Mouse (Mus musculus) kidney, embryonic 15.5 days (tissue): ENCODE measurements around the gene Slc16a9. TPM values are rescaled to one million over a fixed set of nuclear protein-coding genes. Genes with fewer than 3 reads are reported as not detected.
"Not testable (repeated sequence)": the region's sequence is repeated elsewhere in the genome, so short reads cannot be mapped to it uniquely, and the experiment has no call there.

Experiments used
- ATAC-seq: fragments of 200-750 bp; cut with Nextera tagmentation; replicated peaks from 2 replicates; pipeline ENCODE4 v1.8.0; 2017; ENCODE audit warnings: moderate TSS enrichment; ENCODE audit not compliant: low FRiP score
- H3K27ac ChIP-seq: fragments of 300-500 bp; sonication (generic); 2 replicates; pipeline ENCODE4 v1.5.1; 2015; ENCODE audit warnings: mild to moderate bottlenecking, inconsistent platforms
- H3K27me3 ChIP-seq: fragments of 300-500 bp; sonication (generic); 2 replicates; pipeline ENCODE4 v1.6.1; 2015; ENCODE audit warnings: inconsistent platforms
- H3K36me3 ChIP-seq: fragments of 300-500 bp; sonication (generic); 2 replicates; pipeline ENCODE4 v1.6.1; 2015; ENCODE audit warnings: inconsistent platforms
- H3K4me1 ChIP-seq: fragments of 300-500 bp; sonication (generic); 2 replicates; pipeline ENCODE4 v1.6.1; 2015; ENCODE audit warnings: inconsistent platforms
- H3K4me2 ChIP-seq: fragments of 300-500 bp; sonication (generic); 2 replicates; pipeline ENCODE4 v1.6.1; 2015; ENCODE audit warnings: moderate library complexity, mild to moderate bottlenecking, inconsistent platforms
- H3K4me3 ChIP-seq: fragments of 300-500 bp; sonication (generic); replicated peaks from 2 replicates; pipeline ENCODE4 v1.5.1; 2015; ENCODE audit warnings: mild to moderate bottlenecking, inconsistent platforms
- H3K9ac ChIP-seq: fragments of 300-500 bp; sonication (generic); 2 replicates; pipeline ENCODE4 v1.6.1; 2015; ENCODE audit warnings: mild to moderate bottlenecking, inconsistent platforms
- H3K9me3 ChIP-seq: fragments of 300-500 bp; sonication (generic); replicated peaks from 2 replicates; pipeline ENCODE4 v1.6.1; 2016; ENCODE audit warnings: inconsistent platforms
- WGBS: fragments of 180-500 bp; shearing (Covaris S2); methylation state at CpG from one replicate; pipeline ENCODE4 v1.1.7; 2015; ENCODE audit warnings: mixed read lengths; 5-methylcytosine and 5-hydroxymethylcytosine counted together
- polyA plus RNA-seq: library from polyadenylated mRNA; unstranded; fragments of >200 nt; fragmentation: Nextera tagmentation; extraction: Ambion mirVana; gene quantifications from 2 replicates; pipeline ENCODE4 v1.2.1, GENCODE M21; 2015

Slc16a9 gene
- polyA plus RNA-seq, 1 experiment from 2014 or later: 4.8 TPM

- H3K27me3 ChIP-seq: no peaks in the 10 kb centered on the region
- H3K36me3 ChIP-seq: no peaks in the 10 kb centered on the region
- no peaks in the 10 kb centered on the region for H3K9me3 ChIP-seq
- H3K4me2 ChIP-seq: no peak overlapping the region
- no peak for ATAC-seq
- no peak overlapping the region for H3K27ac ChIP-seq
- 55% methylated on average over 5 of the region's 5 CpGs for WGBS
- no peak overlapping the region for H3K4me3 ChIP-seq
- 0 out of 2 replicates have a peak, but pooled peaks cover 2% of the 10 kb centered on the region for H3K4me1 ChIP-seq
- H3K9ac ChIP-seq: no peak overlapping the region
Measured at GRCm38 (mm10) chr10:70220971-70221370, 23.9 kb upstream of the Slc16a9 start.

- H3K9me3 ChIP-seq, H3K27me3 ChIP-seq, ATAC-seq, H3K36me3 ChIP-seq, H3K4me3 ChIP-seq, H3K27ac ChIP-seq, H3K9ac ChIP-seq, H3K4me2 ChIP-seq, H3K4me1 ChIP-seq: not testable (repeated sequence)
- WGBS: 91% methylated on average over 8 of the region's 8 CpGs
Measured at GRCm38 (mm10) chr10:70222231-70222630, 22.7 kb upstream of the Slc16a9 start.

- no peak overlapping the region for H3K4me2 ChIP-seq
- no peaks in the 10 kb centered on the region for H3K36me3 ChIP-seq
- no peaks in the 10 kb centered on the region for H3K27me3 ChIP-seq
- 0 out of 2 replicates have a peak, but pooled peaks cover 2% of the 10 kb centered on the region for H3K4me1 ChIP-seq
- no peaks in the 10 kb centered on the region for H3K9me3 ChIP-seq
- no peak overlapping the region for H3K4me3 ChIP-seq
- no peak for ATAC-seq
- H3K9ac ChIP-seq: no peak overlapping the region
- no peak overlapping the region for H3K27ac ChIP-seq
- 88% methylated on average over 6 of the region's 6 CpGs for WGBS
Measured at GRCm38 (mm10) chr10:70224571-70224970, 20.3 kb upstream of the Slc16a9 start.

GRCm38 (mm10) chr10:70225760-70226159 is 19.1 kb upstream of the Slc16a9 start:
- H3K4me1 ChIP-seq: 0 out of 2 replicates have a peak, but pooled peaks cover 2% of the 10 kb centered on the region
- H3K4me2 ChIP-seq: no peak overlapping the region
- H3K4me3 ChIP-seq: no peak overlapping the region
- H3K27me3 ChIP-seq: no peaks in the 10 kb centered on the region
- ATAC-seq: no peak
- no peak overlapping the region for H3K27ac ChIP-seq
- no peak overlapping the region for H3K9ac ChIP-seq
- H3K36me3 ChIP-seq: no peaks in the 10 kb centered on the region
- 69% methylated on average over 6 of the region's 6 CpGs for WGBS
- H3K9me3 ChIP-seq: no peaks in the 10 kb centered on the region

- ATAC-seq: no peak
- H3K4me3 ChIP-seq: no peak overlapping the region
- no peaks in the 10 kb centered on the region for H3K27me3 ChIP-seq
- no peaks in the 10 kb centered on the region for H3K9me3 ChIP-seq
- H3K27ac ChIP-seq: no peak overlapping the region
- H3K9ac ChIP-seq: no peak overlapping the region
- H3K4me1 ChIP-seq: no peaks in the 10 kb centered on the region
- no peaks in the 10 kb centered on the region for H3K36me3 ChIP-seq
- no peak overlapping the region for H3K4me2 ChIP-seq
Measured at GRCm38 (mm10) chr10:70226608-70227007, 18.3 kb upstream of the Slc16a9 start.

- Histone ChIP-seq H3K4me2 (no peak overlapping the region), H3K9ac (no peak overlapping the region), H3K36me3 (no peaks in the 10 kb centered on the region), H3K4me3 (no peak overlapping the region), H3K27me3 (no peaks in the 10 kb centered on the region), H3K4me1 (no peaks in the 10 kb centered on the region), H3K9me3 (no peaks in the 10 kb centered on the region), H3K27ac (no peak overlapping the region)
- WGBS: 85% methylated on average over 6 of the region's 6 CpGs
- ATAC-seq: no peak
Measured at GRCm38 (mm10) chr10:70230352-70230751, 14.5 kb upstream of the Slc16a9 start.

- Histone ChIP-seq H3K4me3 (no peak overlapping the region), H3K4me2 (no peak overlapping the region), H3K9me3 (no peaks in the 10 kb centered on the region), H3K36me3 (no peaks in the 10 kb centered on the region), H3K9ac (no peak overlapping the region), H3K4me1 (peaks cover 3% of the 10 kb centered on the region), H3K27me3 (peaks cover 3% of the 10 kb centered on the region), H3K27ac (no peak overlapping the region)
- no peak for ATAC-seq
- 56% methylated on average over 2 of the region's 2 CpGs for WGBS
Measured at GRCm38 (mm10) chr10:70237936-70238335, 7.0 kb upstream of the Slc16a9 start.

- WGBS: 48% methylated on average over 8 of the region's 8 CpGs
- no peaks in the 10 kb centered on the region for H3K36me3 ChIP-seq
Measured at GRCm38 (mm10) chr10:70242751-70243444, 2.0 kb upstream of the Slc16a9 start.

GRCm38 (mm10) chr10:70245559-70245945 is 652 bp downstream of the Slc16a9 start:
- WGBS: 1% methylated on average over 16 of the region's 16 CpGs
- ATAC-seq: peak; percentile 5; the same call in 1 of the 2 replicates
- H3K9me3 ChIP-seq: no peaks in the 10 kb centered on the region; the same call in 1 of the 2 replicates
- H3K4me1 ChIP-seq: peaks cover 30% of the 10 kb centered on the region
- peak overlapping the region; percentile 53 for H3K9ac ChIP-seq
- H3K4me2 ChIP-seq: peak overlapping the region; percentile 96
- peak overlapping the region; percentile 62; the same call in 1 of the 2 replicates for H3K27ac ChIP-seq
- H3K27me3 ChIP-seq: peaks cover 20% of the 10 kb centered on the region
- no peaks in the 10 kb centered on the region for H3K36me3 ChIP-seq
- H3K4me3 ChIP-seq: peak overlapping the region; percentile 69

More at GRCm38 (mm10) chr10:70242751-70243444, 2.0 kb upstream of the Slc16a9 start:
- Histone ChIP-seq H3K27me3 (peaks cover 20% of the 10 kb centered on the region), H3K4me1 (peaks cover 30% of the 10 kb centered on the region), H3K27ac (no peak overlapping the region), H3K9me3 (no peaks in the 10 kb centered on the region), H3K9ac (no peak overlapping the region), H3K4me2 (no peak overlapping the region), H3K4me3 (no peak overlapping the region)
- ATAC-seq: no peak; the same call in 1 of the 2 replicates

GRCm38 (mm10) chr10:70246076-70246475 is 1.2 kb downstream of the Slc16a9 start:
- ATAC-seq: no peak
- Histone ChIP-seq H3K27ac (no peak overlapping the region), H3K9me3 (no peaks in the 10 kb centered on the region; the same call in 1 of the 2 replicates), H3K36me3 (no peaks in the 10 kb centered on the region), H3K4me2 (peak overlapping the region; percentile 96), H3K27me3 (peaks cover 20% of the 10 kb centered on the region), H3K4me3 (peak overlapping the region; percentile 69), H3K9ac (no peak overlapping the region), H3K4me1 (peaks cover 30% of the 10 kb centered on the region)
- 34% methylated on average over 9 of the region's 9 CpGs for WGBS

- no peak for ATAC-seq
- H3K36me3 ChIP-seq: no peaks in the 10 kb centered on the region
- WGBS: 86% methylated on average over 4 of the region's 4 CpGs
Measured at GRCm38 (mm10) chr10:70250354-70250753, 5.5 kb downstream of the Slc16a9 start.

GRCm38 (mm10) chr10:70250766-70251165 is 5.9 kb downstream of the Slc16a9 start:
- Histone ChIP-seq H3K4me2 (no peak overlapping the region), H3K9me3 (no peaks in the 10 kb centered on the region; the same call in 1 of the 2 replicates), H3K27ac (no peak overlapping the region), H3K9ac (no peak overlapping the region), H3K36me3 (no peaks in the 10 kb centered on the region), H3K4me1 (peaks cover 6% of the 10 kb centered on the region), H3K27me3 (peaks cover 6% of the 10 kb centered on the region), H3K4me3 (no peak overlapping the region)
- ATAC-seq: no peak
- WGBS: 76% methylated on average over 6 of the region's 6 CpGs

More at GRCm38 (mm10) chr10:70250354-70250753, 5.5 kb downstream of the Slc16a9 start:
- Histone ChIP-seq H3K27me3 (peaks cover 7% of the 10 kb centered on the region), H3K4me3 (no peak overlapping the region), H3K4me1 (peaks cover 10% of the 10 kb centered on the region), H3K9ac (no peak overlapping the region), H3K27ac (no peak overlapping the region), H3K4me2 (no peak overlapping the region), H3K9me3 (no peaks in the 10 kb centered on the region; the same call in 1 of the 2 replicates)
